Mouse (Mus musculus): ENCODE data around the gene Gm9733. TPM values are rescaled to one million over a fixed set of nuclear protein-coding genes. Genes with fewer than 3 reads are reported as not detected.

The Gm9733 gene
- polyA plus RNA-seq, 1 experiment from 2014 or later = not detected

Other genes starting within 250 kb of the Gm9733 start
- gene Sirpb1a, start 94.2 kb upstream of the Gm9733 start, polyA plus RNA-seq (2015; fragmentation: Nextera tagmentation; extraction: Ambion mirVana) = 0.12 TPM in 1 of 2 replicates, not detected in the other
- 0.17 and 0.20 TPM in 2 replicates for gene Sirpb1b, start 242.8 kb upstream of the Gm9733 start, polyA plus RNA-seq (2015; fragmentation: Nextera tagmentation; extraction: Ambion mirVana)

Data from limb, embryonic 15.5 days (tissue).